Mouse (Mus musculus) forebrain, embryonic 16.5 days (tissue): ENCODE data around the gene Igf1r. TPM values are rescaled to one million over a fixed set of nuclear protein-coding genes. Genes with fewer than 3 reads are reported as not detected.

Experiments used
- ATAC-seq: fragments of 200-750 bp; cut with Nextera tagmentation; 2 replicates; pipeline ENCODE4 v1.8.0; 2017; ENCODE audit warnings: mild to moderate bottlenecking, moderate library complexity
- H3K27ac ChIP-seq: fragments of 300-500 bp; sonication (generic); 2 replicates; pipeline ENCODE4 v1.5.1; 2014; ENCODE audit warnings: low read length, control low read depth
- H3K27me3 ChIP-seq: fragments of 300-500 bp; sonication (generic); replicated peaks from 2 replicates; pipeline ENCODE4 v1.6.1; 2014; ENCODE audit warnings: low read length; ENCODE audit not compliant: control insufficient read depth, insufficient read depth
- H3K36me3 ChIP-seq: fragments of 300-500 bp; sonication (generic); 2 replicates; pipeline ENCODE4 v1.6.1; 2014; ENCODE audit not compliant: control insufficient read depth, insufficient read depth
- H3K4me1 ChIP-seq: fragments of 300-500 bp; sonication (generic); replicated peaks from 2 replicates; pipeline ENCODE4 v1.6.1; 2014; ENCODE audit warnings: low read length; ENCODE audit not compliant: control insufficient read depth, insufficient read depth
- H3K4me2 ChIP-seq: fragments of 300-500 bp; sonication (generic); 2 replicates; pipeline ENCODE4 v1.6.1; 2014; ENCODE audit warnings: mild to moderate bottlenecking, low read length, control low read depth
- H3K4me3 ChIP-seq: fragments of 300-500 bp; sonication (generic); replicated peaks from 2 replicates; pipeline ENCODE4 v1.5.1; 2014; ENCODE audit warnings: mild to moderate bottlenecking, low read length, control low read depth
- H3K9ac ChIP-seq: fragments of 300-500 bp; sonication (generic); replicated peaks from 2 replicates; pipeline ENCODE4 v1.6.1; 2014; ENCODE audit warnings: low read depth, low read length, control low read depth
- H3K9me3 ChIP-seq: fragments of 300-500 bp; sonication (generic); 2 replicates; pipeline ENCODE4 v1.6.1; 2016; ENCODE audit warnings: low read length; ENCODE audit not compliant: control insufficient read depth
- WGBS: fragments of 180-500 bp; shearing (Covaris S2); extraction: QIAGEN DNeasy Blood & Tissue Kit; methylation state at CpG from one replicate; pipeline ENCODE4 v1.1.7; 2014; 5-methylcytosine and 5-hydroxymethylcytosine counted together
- polyA plus RNA-seq: library from polyadenylated mRNA; unstranded; fragments of >200 nt; fragmentation: Nextera tagmentation; extraction: Ambion mirVana; gene quantifications from 2 replicates; pipeline ENCODE4 v1.2.1, GENCODE M21; 2015

Igf1r gene
- polyA plus RNA-seq, 1 experiment from 2014 or later = 27.1 TPM

DNA sequence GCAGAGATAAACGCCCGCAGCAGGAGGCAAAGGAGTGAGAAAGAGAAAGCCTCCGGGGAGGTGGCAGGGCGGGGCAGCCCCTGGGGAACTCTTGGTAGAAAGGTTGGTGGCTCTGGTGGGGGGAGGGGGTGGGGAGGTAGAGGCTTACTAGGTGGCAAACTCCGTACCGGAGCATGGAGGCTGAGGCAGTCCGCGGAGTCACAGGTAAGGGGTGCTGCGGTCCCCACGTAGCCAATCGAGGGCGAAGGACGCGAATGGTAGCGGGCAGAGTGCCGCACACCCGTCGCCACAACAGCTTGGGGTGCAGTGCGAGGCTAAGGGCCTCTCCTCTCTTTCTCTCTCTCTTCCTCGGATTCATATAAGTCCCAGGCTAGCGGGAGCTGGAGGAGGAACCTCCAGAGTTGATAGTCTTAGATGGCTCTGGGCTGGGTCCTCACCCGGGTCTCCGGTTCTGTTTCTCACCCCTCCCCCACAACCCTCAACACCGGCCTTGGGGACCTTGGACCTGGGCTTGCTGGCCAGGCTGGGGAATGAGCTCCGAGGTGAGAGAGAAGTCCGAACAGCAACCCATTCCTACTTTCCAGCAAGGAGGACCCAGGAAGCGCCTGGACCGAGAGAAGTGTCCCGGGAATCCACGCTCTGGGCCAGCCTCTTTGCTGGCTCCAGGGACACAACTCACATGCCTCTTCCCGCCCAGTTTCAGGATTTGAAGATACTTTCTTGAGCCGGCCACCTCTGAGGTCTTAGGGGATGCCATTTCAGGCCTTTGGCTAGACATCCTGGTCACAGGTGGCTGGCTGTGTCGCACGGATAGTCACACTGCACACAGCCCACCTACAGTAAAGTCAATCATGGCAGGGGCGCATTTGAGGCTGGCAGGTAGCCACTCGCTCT is 323.5 kb downstream of the Igf1r start:
- peak overlapping the region; percentile 43; the same call in 1 of the 2 replicates for H3K9ac ChIP-seq

DNA sequence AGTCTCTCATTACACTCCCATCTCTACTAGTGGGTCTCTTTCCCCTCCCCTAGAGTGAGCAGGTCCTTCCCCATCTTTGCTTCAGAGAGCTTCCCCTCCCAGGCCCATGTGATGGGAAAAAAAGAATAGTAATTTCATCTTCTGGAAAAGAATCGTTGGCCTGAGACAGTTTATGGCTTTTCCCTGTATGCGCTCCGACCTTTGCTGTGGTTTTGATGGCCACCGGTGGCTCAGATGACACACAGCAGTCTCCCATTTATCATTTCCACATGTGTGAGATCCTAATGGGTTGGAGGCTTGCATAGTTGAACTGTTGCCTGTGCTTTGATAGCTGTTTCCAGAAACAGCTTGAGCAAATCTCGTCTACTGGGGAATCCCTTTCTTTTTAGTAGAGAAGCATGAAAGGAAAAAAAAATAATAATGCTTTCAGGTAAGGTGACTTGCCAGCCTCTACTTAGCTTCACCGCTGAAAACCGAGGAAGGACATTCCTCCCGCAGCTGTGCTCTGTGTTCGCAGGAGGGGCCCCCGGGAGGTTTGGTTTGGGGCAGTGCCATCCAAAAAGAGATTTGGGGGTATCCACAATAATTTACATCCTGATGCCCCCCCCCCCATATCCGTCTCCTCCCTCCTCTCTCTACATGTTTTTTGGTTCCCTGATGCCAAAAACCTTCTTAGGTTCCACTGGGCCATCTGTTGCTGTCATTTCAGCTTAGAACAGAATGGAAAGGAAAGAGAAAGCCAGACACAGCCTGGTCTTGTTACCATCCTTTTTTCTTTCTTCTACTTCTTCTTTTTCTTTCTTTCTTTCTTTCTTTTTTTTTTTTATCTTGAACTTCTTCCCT is 324.6 kb downstream of the Igf1r start:
- Histone ChIP-seq H3K4me3 (no peak overlapping the region), H3K27me3 (0 out of 2 replicates have a peak, but pooled peaks cover 3% of the 10 kb centered on the region), H3K9me3 (no peaks in the 10 kb centered on the region), H3K9ac (no peak overlapping the region), H3K4me1 (peaks cover 17% of the 10 kb centered on the region), H3K4me2 (no peak overlapping the region), H3K27ac (no peak overlapping the region), H3K36me3 (no peaks in the 10 kb centered on the region)
- no peak for ATAC-seq
- WGBS = 42% methylated on average over 11 of the region's 11 CpGs

More for the DNA sequence above, 323.5 kb downstream of the Igf1r start:
- Histone ChIP-seq H3K4me2 (peak overlapping the region; percentile 55), H3K9me3 (no peaks in the 10 kb centered on the region), H3K4me3 (peak overlapping the region; percentile 30), H3K27me3 (0 out of 2 replicates have a peak, but pooled peaks cover 3% of the 10 kb centered on the region), H3K4me1 (peaks cover 17% of the 10 kb centered on the region), H3K27ac (no peak overlapping the region), H3K36me3 (no peaks in the 10 kb centered on the region)
- WGBS = 5% methylated on average over 35 of the region's 36 CpGs
- ATAC-seq = 0 out of 2 replicates have a peak, but pooled peaks have one; percentile 28

GRCm38 (mm10) chr7:68277897-68278270 is 325.3 kb downstream of the Igf1r start:
- H3K27me3 ChIP-seq = 0 out of 2 replicates have a peak, but pooled peaks cover 3% of the 10 kb centered on the region
- H3K4me1 ChIP-seq = peaks cover 17% of the 10 kb centered on the region
- H3K27ac ChIP-seq = no peak overlapping the region
- no peak overlapping the region for H3K4me3 ChIP-seq
- 23% methylated on average over 4 of the region's 4 CpGs for WGBS
- no peaks in the 10 kb centered on the region for H3K36me3 ChIP-seq
- ATAC-seq = no peak
- no peaks in the 10 kb centered on the region for H3K9me3 ChIP-seq
- no peak overlapping the region for H3K4me2 ChIP-seq
- H3K9ac ChIP-seq = no peak overlapping the region

GRCm38 (mm10) chr7:68278385-68278784 is 325.8 kb downstream of the Igf1r start:
- peaks cover 17% of the 10 kb centered on the region for H3K4me1 ChIP-seq
- 0 out of 2 replicates have a peak, but pooled peaks cover 3% of the 10 kb centered on the region for H3K27me3 ChIP-seq
- WGBS = 98% methylated on average over 6 of the region's 6 CpGs
- no peak for ATAC-seq
- no peaks in the 10 kb centered on the region for H3K36me3 ChIP-seq
- no peak overlapping the region for H3K4me3 ChIP-seq
- no peaks in the 10 kb centered on the region for H3K9me3 ChIP-seq
- no peak overlapping the region for H3K27ac ChIP-seq
- no peak overlapping the region for H3K4me2 ChIP-seq
- H3K9ac ChIP-seq = no peak overlapping the region

DNA sequence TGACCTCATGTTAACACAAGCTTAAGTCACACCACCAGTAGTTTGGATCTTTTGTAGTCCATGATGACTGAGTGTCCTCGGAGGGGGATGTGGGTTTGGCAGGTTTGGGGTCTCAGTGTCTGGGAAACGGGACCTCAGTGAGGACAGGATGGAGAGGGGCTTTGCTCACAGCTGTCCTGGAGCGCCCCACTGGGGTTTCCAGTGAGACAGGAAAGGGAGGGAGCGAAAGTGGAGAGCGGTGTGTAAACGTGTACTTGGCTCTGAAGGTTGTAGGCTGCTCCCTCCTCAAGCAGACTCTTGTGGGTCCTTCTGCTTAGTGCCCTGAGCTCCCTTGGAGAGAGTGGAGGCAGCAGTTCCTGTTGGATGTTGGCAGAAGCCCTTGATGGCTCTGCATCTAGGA is 326.3 kb downstream of the Igf1r start:
- no peak overlapping the region for H3K4me3 ChIP-seq
- H3K27me3 ChIP-seq = no peaks in the 10 kb centered on the region
- H3K4me2 ChIP-seq = no peak overlapping the region
- WGBS = 75% methylated on average over 6 of the region's 6 CpGs
- ATAC-seq = no peak
- H3K9me3 ChIP-seq = no peaks in the 10 kb centered on the region
- H3K9ac ChIP-seq = no peak overlapping the region
- H3K36me3 ChIP-seq = no peaks in the 10 kb centered on the region
- H3K27ac ChIP-seq = no peak overlapping the region
- peaks cover 17% of the 10 kb centered on the region for H3K4me1 ChIP-seq

DNA sequence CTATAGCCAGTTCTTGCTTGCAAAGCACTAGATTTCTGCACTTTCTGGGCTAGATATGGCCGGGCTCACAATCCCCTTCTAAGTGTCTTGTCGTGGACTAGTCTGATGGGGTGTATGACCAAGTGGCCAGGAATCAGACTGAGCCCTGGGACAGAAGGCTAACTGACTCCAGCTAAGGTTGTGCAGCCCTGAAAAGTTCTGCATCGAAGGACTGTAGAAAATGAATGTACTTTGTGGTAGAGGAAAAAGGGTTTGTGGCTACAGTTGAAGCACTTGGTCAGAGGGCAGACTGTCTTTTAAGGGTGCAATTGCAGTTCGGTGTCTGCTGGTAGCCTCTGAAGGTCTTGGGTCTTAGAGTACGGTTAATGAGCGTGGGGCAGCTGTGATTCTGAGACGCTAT is 326.9 kb downstream of the Igf1r start:
- H3K4me1 ChIP-seq = peaks cover 17% of the 10 kb centered on the region

GRCm38 (mm10) chr7:68280352-68280869 is 327.8 kb downstream of the Igf1r start:
- Histone ChIP-seq H3K36me3 (no peaks in the 10 kb centered on the region), H3K4me1 (peaks cover 17% of the 10 kb centered on the region), H3K4me3 (no peak overlapping the region), H3K9ac (no peak overlapping the region), H3K27me3 (no peaks in the 10 kb centered on the region), H3K9me3 (no peaks in the 10 kb centered on the region), H3K4me2 (no peak overlapping the region), H3K27ac (no peak overlapping the region)
- no peak for ATAC-seq
- 90% methylated on average over 19 of the region's 19 CpGs for WGBS

More for the DNA sequence above, 326.9 kb downstream of the Igf1r start:
- H3K9ac ChIP-seq = no peak overlapping the region
- no peak for ATAC-seq
- H3K36me3 ChIP-seq = no peaks in the 10 kb centered on the region
- no peak overlapping the region for H3K27ac ChIP-seq
- no peaks in the 10 kb centered on the region for H3K27me3 ChIP-seq
- 88% methylated on average over 7 of the region's 7 CpGs for WGBS
- no peaks in the 10 kb centered on the region for H3K9me3 ChIP-seq
- no peak overlapping the region for H3K4me3 ChIP-seq
- H3K4me2 ChIP-seq = no peak overlapping the region

DNA sequence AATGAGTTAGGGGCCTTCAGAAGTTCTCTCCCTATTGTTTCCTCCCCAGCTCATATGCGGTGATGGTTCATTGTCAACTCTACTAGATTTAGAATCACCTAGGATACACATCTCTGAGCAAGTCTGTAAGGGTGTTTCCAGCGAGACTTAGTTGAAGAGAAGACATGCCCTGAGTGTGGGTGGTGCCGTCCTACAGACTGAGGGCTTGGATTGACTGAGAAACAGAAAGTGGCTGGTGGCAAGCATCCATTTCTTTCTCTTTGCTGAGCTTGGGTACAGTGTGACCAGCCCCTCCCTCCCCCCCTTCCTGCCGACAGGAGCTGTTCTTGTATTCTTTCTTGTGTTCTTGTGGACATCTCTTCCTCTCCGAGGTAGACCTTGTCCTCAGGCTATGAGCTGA is 328.7 kb downstream of the Igf1r start:
- no peaks in the 10 kb centered on the region for H3K27me3 ChIP-seq
- H3K36me3 ChIP-seq = no peaks in the 10 kb centered on the region
- no peak for ATAC-seq
- 73% methylated on average over 5 of the region's 5 CpGs for WGBS
- H3K27ac ChIP-seq = no peak overlapping the region
- H3K9ac ChIP-seq = no peak overlapping the region
- no peaks in the 10 kb centered on the region for H3K9me3 ChIP-seq
- peaks cover 9% of the 10 kb centered on the region for H3K4me1 ChIP-seq
- no peak overlapping the region for H3K4me3 ChIP-seq
- no peak overlapping the region for H3K4me2 ChIP-seq
